Mouse (Mus musculus) lung, postnatal 0 days (tissue): ENCODE measurements at regions not wholly inside any gene's neighbourhood (a gene's known extent, or its start where the extent isn't known, plus 50 kb on each side); places are given as distances from the start of the nearest gene placed in this dataset.

Source experiments
- CTCF ChIP-seq: IDR thresholded peaks from 2 replicates; pipeline ENCODE4 v1.5.1; 2016; ENCODE audit warnings: antibody characterized with exemption, mild to moderate bottlenecking
- EP300 ChIP-seq: IDR thresholded peaks from 2 replicates; pipeline ENCODE4 v1.6.1; 2016; ENCODE audit warnings: antibody characterized with exemption, mild to moderate bottlenecking, control low read depth

GRCm38 (mm10) chr2:117977033-117977432 is 134.6 kb upstream of the Thbs1 start:
- TF ChIP-seq CTCF (no peak), EP300 (peak; percentile 31; the same call in 1 of the 2 replicates)
